Mouse (Mus musculus) layer of hippocampus, postnatal 36 days (tissue): ENCODE results near the gene Apoc4. TPM values are rescaled to one million over a fixed set of nuclear protein-coding genes. Genes with fewer than 3 reads are reported as not detected.

Experiments
- DNase-seq, 2 experiments: peaks; one replicate each; pipeline ENCODE4 v3.0.0; 2022
- total RNA-seq, 2 experiments: library from RNA; stranded (reverse); gene quantifications; 2 replicates each; pipeline ENCODE4 v1.2.3; 2021

Gene Apoc4
- not detected for total RNA-seq

- DNase-seq = no peak
Observed at GRCm38 (mm10) chr7:19681202-19681694, at the start of gene Apoc4, which contains the start of gene Gm44805. Apoc4 (minus strand) TSS chr7:19681479. Gm44805 (minus strand) TSS chr7:19681423.

- DNase-seq = no peak
Observed at GRCm38 (mm10) chr7:19726541-19726940, 45.3 kb upstream of the Apoc4 start.

DNA sequence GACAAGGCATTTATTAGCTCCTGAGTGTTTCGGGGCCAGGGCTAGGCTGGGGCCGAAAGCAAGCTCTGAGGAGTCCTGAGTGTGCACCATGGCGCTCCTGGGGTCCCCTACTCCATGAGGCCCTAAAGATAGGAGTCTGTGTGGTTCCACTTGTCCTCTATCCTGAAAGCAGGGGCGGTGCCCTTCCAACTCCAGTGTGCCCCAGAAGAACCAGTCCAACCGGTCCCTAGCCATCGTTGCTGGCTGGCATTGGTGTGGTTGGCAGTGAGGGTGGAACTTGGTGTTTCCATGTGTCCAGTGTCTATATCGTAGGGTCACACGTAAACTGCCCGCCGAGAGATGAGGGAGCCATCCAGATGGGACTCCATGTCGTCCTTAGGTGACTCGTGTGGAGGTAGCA, 42.9 kb upstream of the Apoc4 start:
- no peak for DNase-seq

DNA sequence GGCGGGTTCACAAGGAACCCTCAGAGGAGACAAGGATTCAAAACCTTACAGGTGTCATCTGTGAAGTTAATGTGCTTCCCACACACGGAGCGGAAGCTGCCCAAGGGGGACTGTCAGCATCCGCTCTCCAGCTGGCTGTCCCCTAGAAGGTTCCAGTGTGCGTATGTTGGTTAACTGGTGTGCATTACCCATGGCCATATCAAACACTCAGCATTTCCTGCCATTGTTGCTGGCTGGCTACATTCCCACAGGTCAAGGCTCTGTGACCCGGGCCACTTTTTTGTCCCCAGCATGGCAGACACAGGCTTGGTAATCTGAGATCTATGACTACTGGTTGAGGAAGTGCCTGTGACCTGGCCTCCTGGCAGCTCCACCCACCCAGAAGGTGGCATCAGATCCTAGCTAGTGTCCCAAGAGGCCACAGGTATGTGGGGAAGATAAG, 41.5 kb upstream of the Apoc4 start:
- DNase-seq = no peak

DNA sequence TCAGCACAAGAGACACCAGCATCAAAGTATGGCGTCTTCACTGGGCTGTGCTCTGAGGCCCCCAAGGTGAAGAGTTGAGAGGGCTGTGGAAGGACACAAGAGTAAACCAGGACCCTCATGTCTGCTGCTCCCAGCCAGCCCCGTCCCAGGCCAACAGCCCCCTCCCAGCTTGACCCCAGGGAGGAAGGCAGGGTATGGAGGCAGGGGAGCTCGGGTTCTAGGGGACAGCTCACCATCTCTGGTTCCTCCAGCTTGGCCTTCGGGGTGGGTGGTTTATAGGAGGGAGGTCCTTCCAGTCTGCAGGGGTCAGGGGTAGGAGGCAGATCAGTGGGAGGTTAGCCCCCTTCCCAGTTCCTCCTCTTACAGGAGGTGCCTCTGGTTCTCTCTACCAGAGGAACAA, 37.9 kb upstream of the Apoc4 start:
- no peak for DNase-seq

DNA sequence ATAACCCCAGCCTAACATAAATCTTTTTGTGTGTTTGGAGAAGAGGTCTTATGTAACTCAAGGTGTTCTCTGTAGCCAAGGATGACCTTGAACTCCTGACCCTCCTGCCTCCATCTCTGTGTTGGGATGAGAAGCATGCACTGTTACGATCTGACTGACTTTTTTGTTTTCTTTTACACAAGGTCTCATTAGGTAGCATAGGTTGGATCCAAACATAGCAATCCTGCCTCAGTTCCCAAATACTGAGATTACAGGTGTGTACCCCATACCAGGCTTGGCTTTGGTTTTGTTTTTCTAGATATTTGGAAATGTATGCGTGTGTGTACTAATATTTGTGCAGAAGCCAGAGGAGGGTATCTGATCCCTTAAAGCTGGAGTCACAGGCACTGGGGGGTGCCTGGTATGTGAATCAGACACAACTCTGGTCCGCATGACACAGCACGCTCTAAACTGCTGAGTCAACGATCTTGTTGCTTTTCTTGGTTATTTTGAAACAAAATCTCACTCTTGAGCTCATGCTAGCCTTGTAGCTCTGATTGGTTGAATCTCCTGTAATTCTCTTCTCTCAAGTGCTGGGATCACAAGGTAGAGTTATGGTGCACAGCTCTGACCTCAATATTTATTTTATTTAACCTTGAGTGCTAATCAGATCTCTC, 37.1 kb upstream of the Apoc4 start:
- DNase-seq = no peak

DNA sequence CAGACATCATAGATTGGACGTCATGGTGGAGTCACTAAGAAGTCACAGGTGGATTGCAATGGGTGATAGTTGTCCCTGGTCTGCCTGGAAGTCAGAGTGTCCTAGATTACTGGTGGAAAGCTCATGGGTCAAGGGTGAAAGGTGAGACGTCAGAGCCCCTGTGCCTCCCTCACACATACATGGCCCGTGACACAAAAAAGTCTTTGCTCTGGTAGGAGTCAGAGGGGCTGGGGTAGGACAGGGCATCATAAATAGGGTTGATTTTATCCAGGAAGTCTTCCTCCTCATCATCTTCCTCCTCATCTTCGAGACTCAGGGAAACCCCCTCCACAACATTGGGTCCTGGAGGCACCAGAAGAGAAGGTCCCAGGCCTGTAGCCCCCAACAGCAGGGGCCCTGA, 36.1 kb upstream of the Apoc4 start:
- no peak for DNase-seq

GRCm38 (mm10) chr7:19716822-19717221, 35.5 kb upstream of the Apoc4 start:
- DNase-seq = no peak

DNA sequence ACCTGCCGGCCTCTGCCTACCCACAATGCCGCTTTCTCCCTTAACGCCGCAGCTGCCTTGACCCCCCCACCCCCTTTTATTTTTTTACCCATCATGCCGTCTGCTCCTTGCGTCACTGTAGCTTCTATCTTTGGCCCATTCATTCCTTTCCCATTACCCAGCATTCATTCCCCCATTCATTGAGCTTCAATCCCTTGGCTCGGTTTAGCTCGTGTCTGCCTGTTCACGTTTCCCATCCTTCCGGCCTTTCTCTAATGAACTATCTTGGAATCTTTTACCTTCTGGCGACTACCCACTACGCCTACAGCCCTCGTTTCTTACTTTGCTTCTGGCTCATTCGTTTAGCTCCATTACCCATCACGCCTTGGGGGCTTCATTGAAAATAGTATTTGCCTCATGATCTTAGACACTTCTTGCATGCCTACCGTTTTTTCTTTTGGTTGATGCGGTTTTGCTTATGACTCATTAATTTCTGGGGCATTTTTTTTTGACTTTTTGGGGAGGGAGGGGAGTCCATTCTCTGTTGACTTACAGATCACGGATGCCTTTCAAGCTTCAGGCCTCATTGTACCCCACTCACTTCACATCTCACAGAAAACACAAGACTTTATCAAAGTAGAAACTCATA, 34.9 kb upstream of the Apoc4 start:
- no peak for DNase-seq

GRCm38 (mm10) chr7:19715239-19716054, 34.2 kb upstream of the Apoc4 start, which contains the start of gene Tomm40:
Tomm40 (minus strand) TSS chr7:19715438.
- DNase-seq = peak; percentile 99 to 100

DNA sequence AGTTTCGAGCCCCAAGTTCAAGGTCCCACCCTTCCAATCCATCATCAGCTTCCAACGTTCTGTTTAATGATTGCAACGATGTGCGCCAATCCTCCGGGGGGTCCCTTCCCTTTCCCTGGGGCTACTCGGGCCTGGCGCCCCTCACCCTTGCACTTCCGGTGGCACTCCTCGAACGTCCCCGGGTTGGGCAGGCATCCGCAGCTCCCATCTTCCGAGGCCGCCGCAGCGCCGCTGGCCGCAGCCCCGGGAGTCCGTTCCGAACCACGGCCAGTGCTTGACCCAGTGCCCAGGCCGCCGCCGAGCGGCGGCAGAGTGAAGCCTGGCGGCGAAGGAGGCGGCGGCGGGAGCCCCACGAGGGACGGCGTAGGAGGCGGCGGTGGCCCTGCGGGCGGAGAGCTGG, 33.6 kb upstream of the Apoc4 start:
- no peak for DNase-seq

DNA sequence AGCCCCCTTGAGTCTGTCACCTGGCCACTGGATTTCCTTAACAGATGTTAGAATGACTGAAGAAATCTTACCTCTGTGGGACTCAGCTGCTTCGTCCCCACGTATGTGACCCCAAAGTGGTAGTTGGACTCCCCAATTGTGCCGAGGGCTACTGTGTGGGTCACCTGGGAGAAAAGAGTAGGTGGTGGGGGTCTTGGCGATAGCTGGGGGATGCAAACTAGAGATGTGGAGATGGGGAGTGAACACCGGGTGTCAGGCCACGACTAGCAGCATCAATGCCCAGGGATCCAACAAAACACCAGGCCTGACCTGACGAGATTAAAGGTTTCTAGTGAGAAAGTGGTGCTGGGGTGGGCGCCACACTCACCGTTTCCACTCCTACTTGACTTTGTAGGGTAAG, 32.3 kb upstream of the Apoc4 start:
- no peak for DNase-seq

DNA sequence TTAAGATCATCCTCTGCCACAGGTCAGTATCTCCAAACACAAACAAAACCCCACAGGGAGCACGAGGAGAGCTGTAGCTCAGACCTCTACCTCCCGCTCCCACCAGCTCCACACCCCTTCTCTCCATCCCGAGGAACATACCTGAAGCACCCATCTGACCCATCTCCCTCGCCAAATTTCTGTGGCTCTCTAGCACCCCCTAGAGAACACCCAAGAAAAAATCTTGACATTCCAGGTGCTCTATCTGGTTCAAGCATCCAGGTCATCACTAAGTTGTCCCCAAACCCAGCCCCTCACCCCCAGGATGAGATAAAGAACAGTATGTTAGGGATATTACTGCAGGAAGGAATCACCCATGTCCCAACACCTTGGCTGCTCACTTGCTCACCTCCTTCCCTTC, 31.9 kb upstream of the Apoc4 start:
- DNase-seq = no peak

DNA sequence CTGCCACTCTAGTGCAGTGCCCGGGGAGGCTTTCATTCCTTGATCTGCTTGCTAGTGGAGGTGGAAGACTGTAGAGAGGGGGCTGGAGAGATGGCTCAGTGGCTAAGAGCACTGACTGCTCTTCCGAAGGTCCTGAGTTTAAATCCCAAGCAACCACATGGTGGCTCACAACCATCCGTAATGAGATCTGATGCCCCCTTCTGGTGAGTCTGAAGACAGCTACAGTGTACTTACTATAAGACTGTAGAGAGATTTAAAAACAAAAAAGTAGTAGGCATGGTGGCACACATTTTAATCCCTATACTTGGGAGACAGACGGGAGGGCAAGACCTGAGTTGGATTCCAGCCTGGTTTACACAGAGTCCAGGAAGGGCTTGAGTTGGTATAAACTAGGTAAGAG, 31.1 kb upstream of the Apoc4 start:
- DNase-seq = no peak

GRCm38 (mm10) chr7:19710650-19711049, 29.4 kb upstream of the Apoc4 start:
- no peak for DNase-seq

DNA sequence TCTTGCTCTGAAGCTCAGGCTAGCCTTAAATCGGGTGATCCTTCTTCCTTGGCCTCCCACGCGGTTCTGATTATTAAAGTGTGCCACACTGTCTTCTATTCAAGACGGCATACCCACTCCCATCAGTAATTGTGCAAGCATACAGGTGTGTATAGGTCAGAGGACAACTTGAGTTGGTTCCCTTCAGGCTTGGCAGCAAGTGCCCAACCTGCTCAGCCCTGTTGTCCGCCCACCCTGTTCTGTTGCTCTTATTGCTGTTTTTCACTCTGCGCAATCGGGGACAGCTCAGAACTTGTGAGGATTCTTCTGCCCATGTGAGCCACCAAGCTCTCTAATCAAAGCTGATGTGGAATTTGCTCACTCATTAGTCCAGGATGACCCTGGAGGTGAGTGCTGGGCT, 24.0 kb upstream of the Apoc4 start:
- DNase-seq = no peak

DNA sequence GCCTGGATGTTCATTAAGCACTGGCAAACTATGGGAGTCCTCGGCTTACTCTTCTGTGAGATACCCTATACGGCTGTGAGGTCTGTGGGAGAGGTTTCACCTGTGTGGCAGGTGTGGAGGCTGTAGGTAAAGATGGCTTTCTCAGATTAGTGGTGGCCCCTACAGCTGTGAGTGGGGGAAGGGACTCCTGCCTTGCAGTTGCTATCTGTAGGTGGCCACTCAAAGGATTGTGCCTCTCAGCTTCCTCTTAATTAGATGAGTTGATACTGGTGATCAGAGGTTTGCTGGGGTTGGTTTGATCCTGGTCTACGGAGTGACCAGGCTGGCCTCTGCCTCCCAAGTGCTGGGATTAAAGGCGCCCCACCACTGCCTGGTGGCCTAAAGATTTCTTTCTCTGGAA, 23.2 kb upstream of the Apoc4 start:
- DNase-seq = no peak

DNA sequence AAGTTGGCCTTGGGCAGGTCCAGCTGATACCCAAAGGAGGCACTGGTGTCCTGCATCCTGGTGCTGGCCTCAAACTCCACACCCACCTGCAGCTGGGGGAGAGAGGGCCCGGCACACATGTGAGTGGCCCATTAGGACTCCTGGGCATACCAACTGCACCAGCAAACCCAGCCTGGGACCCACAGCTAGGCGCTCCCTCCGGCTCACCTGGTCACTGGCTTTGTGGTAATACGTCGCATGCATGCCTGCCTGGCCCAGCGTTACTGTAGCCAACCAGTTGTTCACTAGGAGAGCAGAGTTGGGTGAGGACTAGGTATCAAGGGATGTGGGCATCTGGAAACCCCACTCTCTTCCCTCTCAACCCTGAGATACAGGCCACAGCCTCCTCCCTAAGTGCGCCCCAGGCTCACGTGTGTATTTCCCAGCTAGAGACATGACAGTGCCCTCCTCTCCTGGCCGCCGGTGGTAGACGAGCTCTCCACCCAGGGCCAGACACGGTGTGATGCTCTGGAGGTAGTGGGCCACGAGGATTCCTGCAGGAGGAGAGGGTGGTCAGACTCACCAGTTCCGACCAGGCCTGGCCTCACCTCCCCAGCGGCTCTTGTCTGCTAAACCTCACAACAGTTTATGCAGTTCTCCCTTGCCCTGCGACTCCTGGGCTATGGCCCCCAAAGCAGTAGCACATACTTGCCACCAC, 21.7 kb upstream of the Apoc4 start:
- DNase-seq = no peak

GRCm38 (mm10) chr7:19701069-19701761, 19.9 kb upstream of the Apoc4 start:
- peak; percentile 55 to 69 for DNase-seq

GRCm38 (mm10) chr7:19700299-19701068, 19.2 kb upstream of the Apoc4 start:
- no peak for DNase-seq

- no peak for DNase-seq
Observed at GRCm38 (mm10) chr7:19699827-19700148, 18.5 kb upstream of the Apoc4 start.
